Mouse (Mus musculus) 416B (cell line): Measurements from ENCODE around the gene Gimap1.

Experiments used
- DNase-seq: peaks from one replicate; pipeline ENCODE4 v3.0.0; 2011; ENCODE audit warnings: low read depth

The Gimap1 gene

GRCm38 (mm10) chr6:48740501-48741169 lies 1.8 kb downstream of the Gimap1 start:
- no peak for DNase-seq

GRCm38 (mm10) chr6:48741273-48741672 lies 2.4 kb downstream of the Gimap1 start:
- DNase-seq, result no peak

GRCm38 (mm10) chr6:48741711-48742206 lies 2.9 kb downstream of the Gimap1 start:
- no peak for DNase-seq

- DNase-seq, result no peak
These were observed 3.8 kb downstream of the Gimap1 start for GRCm38 (mm10) chr6:48742422-48743351.

GRCm38 (mm10) chr6:48745490-48745889 lies 6.6 kb downstream of the Gimap1 start:
- no peak for DNase-seq

GRCm38 (mm10) chr6:48745959-48746889 lies 7.4 kb downstream of the Gimap1 start, which contains the start of gene Gimap5:
Gene Gimap5 (plus strand): TSS chr6:48746197.
- DNase-seq, result peak; percentile 94

- peak; percentile 34 for DNase-seq
These were observed 8.5 kb downstream of the Gimap1 start for GRCm38 (mm10) chr6:48747091-48747966.

GRCm38 (mm10) chr6:48763567-48764270 lies 24.9 kb downstream of the Gimap1 start:
- no peak for DNase-seq

- no peak for DNase-seq
These were observed 25.6 kb downstream of the Gimap1 start for GRCm38 (mm10) chr6:48764496-48764895.

GRCm38 (mm10) chr6:48768178-48768869 lies 29.5 kb downstream of the Gimap1 start:
- DNase-seq, result no peak

- no peak for DNase-seq
These were observed 30.1 kb downstream of the Gimap1 start for GRCm38 (mm10) chr6:48768933-48769332.

GRCm38 (mm10) chr6:48770696-48771095 lies 31.8 kb downstream of the Gimap1 start, which contains the start of gene Gimap3:
Gene Gimap3 (minus strand): TSS chr6:48770851.
- DNase-seq, result no peak

- peak; percentile 74 for DNase-seq
These were observed 33.2 kb downstream of the Gimap1 start for GRCm38 (mm10) chr6:48772030-48772429.

- DNase-seq, result no peak
These were observed 45.6 kb downstream of the Gimap1 start for GRCm38 (mm10) chr6:48784406-48784805.

GRCm38 (mm10) chr6:48785189-48785588 lies 46.3 kb downstream of the Gimap1 start:
- DNase-seq, result no peak

GRCm38 (mm10) chr6:48785601-48786000 lies 46.7 kb downstream of the Gimap1 start:
- DNase-seq, result no peak

GRCm38 (mm10) chr6:48787867-48788266 lies 49.0 kb downstream of the Gimap1 start:
- DNase-seq, result peak; percentile 28
